Mouse (Mus musculus): Measurements from ENCODE around the gene Pde6h.

Gene Pde6h

GRCm38 (mm10) chr6:136913384-136914126, 10.1 kb upstream of the Pde6h start:
- peak; percentile 35 to 72 for DNase-seq

- DNase-seq = no peak
These were observed 9.4 kb upstream of the Pde6h start for GRCm38 (mm10) chr6:136914234-136914633.

GRCm38 (mm10) chr6:136915721-136916395, 7.8 kb upstream of the Pde6h start:
- no peak for DNase-seq

- DNase-seq = no peak
These were observed 5.7 kb upstream of the Pde6h start for GRCm38 (mm10) chr6:136917885-136918284.

- peak; percentile 43 to 83 for DNase-seq
These were observed 3.0 kb upstream of the Pde6h start for GRCm38 (mm10) chr6:136920320-136921257.

- no peak for DNase-seq
These were observed 2.0 kb upstream of the Pde6h start for GRCm38 (mm10) chr6:136921601-136922000.

- no peak for DNase-seq
These were observed 1.6 kb upstream of the Pde6h start, which contains the start of gene Erp27 for GRCm38 (mm10) chr6:136922080-136922479. Gene Erp27, minus strand, starts transcription at chr6:136922180.

GRCm38 (mm10) chr6:136922871-136923270, 761 bp upstream of the Pde6h start:
- DNase-seq = no peak

GRCm38 (mm10) chr6:136925049-136925448, 1.4 kb downstream of the Pde6h start:
- no peak for DNase-seq

- DNase-seq = no peak
These were observed 4.0 kb downstream of the Pde6h start for GRCm38 (mm10) chr6:136927626-136928025.

GRCm38 (mm10) chr6:136930677-136931076, 7.0 kb downstream of the Pde6h start:
- DNase-seq = peak; percentile 70 to 76

GRCm38 (mm10) chr6:136931246-136931645, 7.6 kb downstream of the Pde6h start:
- DNase-seq = no peak

- no peak for DNase-seq
These were observed 10.4 kb downstream of the Pde6h start for GRCm38 (mm10) chr6:136934068-136934467.

GRCm38 (mm10) chr6:136935233-136935632, 11.6 kb downstream of the Pde6h start:
- no peak for DNase-seq

GRCm38 (mm10) chr6:136936361-136936760, 12.7 kb downstream of the Pde6h start:
- no peak for DNase-seq

- DNase-seq = no peak
These were observed 13.5 kb downstream of the Pde6h start for GRCm38 (mm10) chr6:136937117-136937516.

- peak in 1 of 2 experiments; percentile 22 for DNase-seq
These were observed 14.9 kb downstream of the Pde6h start for GRCm38 (mm10) chr6:136938331-136939126.

- no peak for DNase-seq
These were observed 15.9 kb downstream of the Pde6h start for GRCm38 (mm10) chr6:136939326-136940187.

- DNase-seq = peak in 1 of 2 experiments; percentile 52
These were observed 16.7 kb downstream of the Pde6h start for GRCm38 (mm10) chr6:136940188-136940960.
